Mouse (Mus musculus): ENCODE results near the gene Ripor2. TPM values are rescaled to one million over a fixed set of nuclear protein-coding genes. Genes with fewer than 3 reads are reported as not detected.
A peak's percentile ranks its signal among the peaks of the same experiment; 100 is the strongest.
"Not testable (repeated sequence)": the region's sequence is repeated elsewhere in the genome, so short reads cannot be mapped to it uniquely, and the experiment has no call there.

Gene Ripor2
- total RNA-seq, 1 experiment from 2014 or later: 610 TPM

DNA sequence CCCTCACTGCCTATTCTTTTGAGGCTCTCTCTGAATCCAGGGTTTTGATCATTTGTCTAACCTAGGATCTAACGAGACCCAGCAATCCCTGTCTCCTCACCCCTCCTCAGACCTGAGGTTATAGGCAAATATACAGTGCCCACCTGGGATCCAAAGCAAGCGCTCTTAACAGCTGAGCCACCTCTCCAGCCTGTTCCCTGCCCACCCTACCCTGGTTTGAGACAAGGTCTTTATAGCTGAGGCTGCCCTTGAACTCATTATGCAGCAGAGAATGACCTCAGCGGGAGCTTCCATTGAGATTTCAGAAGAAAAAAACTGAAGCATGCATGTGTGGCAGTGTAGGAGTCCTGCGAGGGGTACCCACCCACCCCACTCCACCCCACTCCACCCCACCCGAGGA lies 152.5 kb downstream of the Ripor2 start:
- ATAC-seq (ENCODE audit: extremely low read depth, insufficient number of reproducible peaks, low FRiP score, poor library complexity, severe bottlenecking): no peak

DNA sequence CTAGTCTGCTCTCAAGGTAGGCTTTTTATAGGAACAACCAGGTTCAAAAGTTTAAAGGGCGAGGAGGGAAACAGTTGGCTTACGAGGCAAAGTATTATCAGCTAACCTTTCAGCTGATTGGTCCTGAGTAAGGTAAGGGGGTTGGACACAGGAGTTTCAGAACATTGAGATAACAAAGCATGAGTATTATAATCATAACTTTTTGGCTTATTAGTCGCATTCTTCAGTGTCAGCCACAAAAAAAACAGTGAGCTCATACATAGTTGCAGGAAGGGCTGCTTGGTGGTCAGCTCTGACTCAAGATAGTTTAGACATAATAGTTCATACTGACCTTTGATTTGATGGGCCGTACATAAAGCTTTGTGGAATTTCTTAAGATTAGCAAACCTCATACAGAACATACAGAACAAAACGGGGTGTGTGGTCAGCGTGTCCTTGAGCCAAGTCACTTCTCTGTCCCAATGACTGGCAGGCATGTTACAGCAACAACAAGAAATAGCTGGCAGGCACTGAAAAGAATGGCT lies 153.7 kb downstream of the Ripor2 start:
- ATAC-seq (ENCODE audit: extremely low read depth, insufficient number of reproducible peaks, low FRiP score, poor library complexity, severe bottlenecking): no peak

GRCm38 (mm10) chr13:24741028-24741427 lies 159.0 kb downstream of the Ripor2 start, which contains the start of gene Armh2:
Gene Armh2 (plus strand): TSS chr13:24741232.
- no peak for ATAC-seq (ENCODE audit: extremely low read depth, insufficient number of reproducible peaks, low FRiP score, poor library complexity, severe bottlenecking)

- ATAC-seq (ENCODE audit: extremely low read depth, insufficient number of reproducible peaks, low FRiP score, poor library complexity, severe bottlenecking): no peak
Measured at GRCm38 (mm10) chr13:24747823-24748222, 165.8 kb downstream of the Ripor2 start.

- ATAC-seq (ENCODE audit: extremely low read depth, insufficient number of reproducible peaks, low FRiP score, poor library complexity, severe bottlenecking): no peak
Measured at GRCm38 (mm10) chr13:24750807-24751206, 168.8 kb downstream of the Ripor2 start.

DNA sequence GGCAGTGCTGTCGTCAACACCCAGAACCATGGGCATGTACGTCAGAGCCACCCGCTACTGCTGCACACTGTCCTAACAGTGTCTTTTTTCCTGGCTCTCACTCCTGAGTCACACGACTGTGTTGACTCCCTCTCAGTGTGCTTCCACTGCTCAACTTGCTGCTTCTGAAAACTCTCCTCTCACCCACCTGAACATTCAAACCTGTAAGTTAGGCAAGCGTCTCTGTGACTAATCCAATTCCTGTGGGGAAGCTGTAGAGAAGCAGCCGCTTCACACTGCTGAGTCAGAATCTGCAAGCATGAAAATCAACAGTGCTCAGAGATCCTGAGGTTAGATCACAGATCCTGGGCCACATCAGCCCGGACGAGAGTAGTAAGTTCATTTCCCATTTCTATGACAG lies 169.4 kb downstream of the Ripor2 start:
- ATAC-seq (ENCODE audit: extremely low read depth, insufficient number of reproducible peaks, low FRiP score, poor library complexity, severe bottlenecking): no peak

DNA sequence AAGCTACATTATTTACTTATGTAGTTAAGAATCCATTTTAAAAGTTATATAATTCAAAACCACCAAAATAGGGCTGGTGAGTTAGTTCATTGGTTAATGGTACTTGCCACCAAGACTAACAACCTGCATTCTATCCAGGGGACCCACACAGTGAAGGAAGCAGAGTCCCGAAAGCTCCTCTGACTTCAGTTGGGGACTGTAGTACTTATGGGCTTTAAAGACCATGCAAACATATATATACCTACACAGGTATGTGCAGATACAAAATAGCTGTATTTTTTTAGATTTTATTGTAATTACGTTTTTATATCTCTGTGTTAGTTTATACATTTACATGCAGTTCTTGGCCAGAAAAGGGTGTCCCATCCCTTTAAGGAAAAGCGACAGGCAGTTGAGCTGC lies 174.8 kb downstream of the Ripor2 start:
- no peak for ATAC-seq (ENCODE audit: extremely low read depth, insufficient number of reproducible peaks, low FRiP score, poor library complexity, severe bottlenecking)

DNA sequence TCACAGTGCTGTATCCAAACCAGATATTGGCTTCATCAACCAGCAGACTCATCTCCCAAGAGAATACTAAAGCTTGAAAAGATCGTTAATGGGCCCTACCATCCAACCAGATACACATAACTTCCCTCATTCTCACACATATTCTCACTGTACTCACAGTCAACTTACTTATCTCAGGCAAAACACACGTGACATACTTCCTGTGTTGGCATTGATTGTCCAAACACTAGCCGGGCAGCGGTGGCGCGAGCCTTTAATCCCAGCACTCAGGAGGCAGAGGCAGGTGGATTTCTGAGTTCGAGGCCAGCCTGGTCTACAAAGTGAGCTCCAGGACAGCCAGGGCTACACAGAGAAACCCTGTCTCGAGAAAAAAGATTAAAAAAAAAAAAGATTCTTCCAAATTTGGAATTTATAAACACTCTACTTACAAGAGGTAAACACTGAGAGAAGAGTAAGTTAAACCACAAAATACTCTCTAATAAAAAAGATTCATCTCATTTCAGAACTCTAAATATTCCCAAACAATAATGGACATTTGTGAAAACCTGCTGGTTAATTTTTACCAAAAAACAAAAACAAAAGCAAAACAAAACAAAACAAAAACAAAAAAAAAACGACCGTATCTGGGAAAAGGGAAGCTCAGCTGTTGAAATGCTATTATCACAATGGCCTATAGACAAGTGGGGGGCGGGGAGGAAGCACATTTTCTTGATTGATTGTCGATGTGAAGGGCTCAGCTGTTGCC lies 176.0 kb downstream of the Ripor2 start:
- no peak for ATAC-seq (ENCODE audit: extremely low read depth, insufficient number of reproducible peaks, low FRiP score, poor library complexity, severe bottlenecking)

- no peak for ATAC-seq (ENCODE audit: extremely low read depth, insufficient number of reproducible peaks, low FRiP score, poor library complexity, severe bottlenecking)
Measured at GRCm38 (mm10) chr13:24759451-24759850, 177.5 kb downstream of the Ripor2 start.

- no peak for ATAC-seq (ENCODE audit: extremely low read depth, insufficient number of reproducible peaks, low FRiP score, poor library complexity, severe bottlenecking)
Measured at GRCm38 (mm10) chr13:24760351-24760870, 178.4 kb downstream of the Ripor2 start.

GRCm38 (mm10) chr13:24761083-24761402 lies 179.1 kb downstream of the Ripor2 start:
- no peak for ATAC-seq (ENCODE audit: extremely low read depth, insufficient number of reproducible peaks, low FRiP score, poor library complexity, severe bottlenecking)

- ATAC-seq (ENCODE audit: extremely low read depth, insufficient number of reproducible peaks, low FRiP score, poor library complexity, severe bottlenecking): peak; percentile 86
Measured at GRCm38 (mm10) chr13:24761403-24762227, 179.6 kb downstream of the Ripor2 start, which contains the start of gene Gmnn. Gene Gmnn (minus strand): TSS chr13:24761923.

DNA sequence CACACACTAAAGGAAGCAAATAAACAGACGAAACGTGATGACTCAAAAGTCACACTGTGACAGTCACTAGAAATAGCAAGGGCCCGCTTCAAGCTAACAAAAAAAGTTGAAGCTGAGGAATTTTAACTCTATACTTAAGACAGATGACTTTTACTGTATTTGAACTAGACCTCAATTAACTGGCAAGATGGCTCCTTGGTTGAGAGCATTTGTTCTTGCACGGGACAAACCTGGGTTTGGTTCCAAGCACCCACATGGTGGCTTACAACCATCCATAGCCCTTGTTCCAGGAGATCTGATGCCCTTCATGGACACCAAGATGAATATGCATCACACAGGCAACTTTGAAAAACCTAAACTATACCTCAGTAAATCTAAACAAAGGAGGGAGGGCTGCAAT lies 180.3 kb downstream of the Ripor2 start:
- no peak for ATAC-seq (ENCODE audit: extremely low read depth, insufficient number of reproducible peaks, low FRiP score, poor library complexity, severe bottlenecking)

- not testable (repeated sequence) for ATAC-seq (ENCODE audit: extremely low read depth, insufficient number of reproducible peaks, low FRiP score, poor library complexity, severe bottlenecking)
Measured at GRCm38 (mm10) chr13:24767809-24768208, 185.8 kb downstream of the Ripor2 start.

- not testable (repeated sequence) for ATAC-seq (ENCODE audit: extremely low read depth, insufficient number of reproducible peaks, low FRiP score, poor library complexity, severe bottlenecking)
Measured at GRCm38 (mm10) chr13:24771482-24771881, 189.5 kb downstream of the Ripor2 start.

GRCm38 (mm10) chr13:24776146-24776844 lies 194.3 kb downstream of the Ripor2 start:
- ATAC-seq (ENCODE audit: extremely low read depth, insufficient number of reproducible peaks, low FRiP score, poor library complexity, severe bottlenecking): peak; percentile 84

DNA sequence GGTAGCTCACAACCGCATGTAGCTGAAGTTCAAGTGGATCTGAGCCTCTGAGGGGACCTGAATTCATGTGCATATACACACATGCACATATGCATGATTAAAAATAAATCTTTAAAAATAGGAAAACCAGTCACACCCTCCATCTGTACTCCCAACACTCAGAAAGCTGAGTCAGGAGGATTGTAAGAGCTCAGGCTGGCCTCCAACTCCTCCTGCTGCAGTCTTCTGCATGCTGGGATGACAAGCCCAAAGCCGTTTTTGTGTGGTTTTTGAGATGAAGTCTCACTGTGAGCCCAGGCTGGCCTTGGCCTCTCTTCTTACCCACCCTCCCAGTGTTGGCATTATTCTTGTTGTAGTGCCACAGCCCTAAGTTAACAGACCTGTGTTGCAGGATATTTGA lies 196.0 kb downstream of the Ripor2 start:
- ATAC-seq (ENCODE audit: extremely low read depth, insufficient number of reproducible peaks, low FRiP score, poor library complexity, severe bottlenecking): no peak

- no peak for ATAC-seq (ENCODE audit: extremely low read depth, insufficient number of reproducible peaks, low FRiP score, poor library complexity, severe bottlenecking)
Measured at GRCm38 (mm10) chr13:24778706-24779380, 196.9 kb downstream of the Ripor2 start.

DNA sequence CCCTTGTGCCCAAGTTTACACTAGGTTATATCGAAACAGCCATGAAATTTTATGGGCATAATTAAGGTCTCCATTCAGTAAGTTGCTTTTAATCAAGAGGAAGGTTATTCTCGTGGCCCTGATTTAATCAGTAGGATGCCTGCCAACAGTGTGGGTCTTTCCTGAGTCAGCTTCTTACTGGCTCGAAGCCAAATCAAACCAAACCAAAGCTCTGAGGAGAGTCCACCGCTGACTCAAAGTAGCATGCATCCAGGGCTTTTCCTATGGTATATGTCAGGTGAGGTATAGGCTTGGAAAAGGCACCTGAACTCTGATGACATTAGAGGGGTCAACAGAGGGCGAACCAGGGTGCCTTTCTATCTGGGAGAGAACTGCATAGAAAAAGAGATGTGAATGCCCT lies 199.9 kb downstream of the Ripor2 start:
- no peak for ATAC-seq (ENCODE audit: extremely low read depth, insufficient number of reproducible peaks, low FRiP score, poor library complexity, severe bottlenecking)

Data from neutrophil, adult 5-6 weeks (primary cell).